Mouse (Mus musculus) heart, postnatal 0 days (tissue): ENCODE results near the gene Dync1li1. TPM values are rescaled to one million over a fixed set of nuclear protein-coding genes. Genes with fewer than 3 reads are reported as not detected.

ENCODE experiments used
- ATAC-seq: fragments of 200-750 bp; cut with Nextera tagmentation; 2 replicates; pipeline ENCODE4 v1.8.0; 2017; ENCODE audit warnings: low read depth, moderate number of reproducible peaks, moderate library complexity; ENCODE audit not compliant: insufficient read depth
- DNase-seq: peaks from one replicate; pipeline ENCODE4 v3.0.0-alpha.2; 2016; ENCODE audit warnings: low spot score
- H3K27ac ChIP-seq: fragments of 300-500 bp; sonication (generic); 2 replicates; pipeline ENCODE4 v1.5.1; 2014; ENCODE audit warnings: low read depth, mild to moderate bottlenecking
- H3K27me3 ChIP-seq: fragments of 300-500 bp; sonication (generic); 2 replicates; pipeline ENCODE4 v1.6.1; 2014; ENCODE audit warnings: low read length, mixed read lengths; ENCODE audit not compliant: control insufficient read depth, insufficient read depth
- H3K36me3 ChIP-seq: fragments of 300-500 bp; sonication (generic); replicated peaks from 2 replicates; pipeline ENCODE4 v1.6.1; 2014; ENCODE audit warnings: low read length, mixed read lengths; ENCODE audit not compliant: control insufficient read depth, insufficient read depth
- H3K4me1 ChIP-seq: fragments of 300-500 bp; sonication (generic); 2 replicates; pipeline ENCODE4 v1.6.1; 2014; ENCODE audit warnings: antibody characterized with exemption; ENCODE audit not compliant: control insufficient read depth, insufficient read depth
- H3K4me2 ChIP-seq: fragments of 300-500 bp; sonication (generic); 2 replicates; pipeline ENCODE4 v1.6.1; 2014; ENCODE audit warnings: low read depth, mild to moderate bottlenecking, low read length, moderate library complexity
- H3K4me3 ChIP-seq: fragments of 300-500 bp; sonication (generic); 2 replicates; pipeline ENCODE4 v1.5.1; 2014; ENCODE audit warnings: low read depth, low read length
- H3K9ac ChIP-seq: fragments of 300-500 bp; sonication (generic); replicated peaks from 2 replicates; pipeline ENCODE4 v1.6.1; 2014; ENCODE audit warnings: low read depth, low read length, mixed read lengths
- H3K9me3 ChIP-seq: fragments of 300-500 bp; sonication (generic); replicated peaks from 2 replicates; pipeline ENCODE4 v1.6.1; 2016; ENCODE audit warnings: low read length; ENCODE audit not compliant: control insufficient read depth
- CTCF ChIP-seq: IDR thresholded peaks from 2 replicates; pipeline ENCODE4 v1.5.1; 2016; ENCODE audit warnings: antibody characterized with exemption, control low read depth, low read depth
- EP300 ChIP-seq: IDR thresholded peaks from 2 replicates; pipeline ENCODE4 v1.6.1; 2016; ENCODE audit warnings: antibody characterized with exemption, low read depth
- WGBS: fragments of 180-500 bp; shearing (Covaris S2); extraction: QIAGEN DNeasy Blood & Tissue Kit; methylation state at CpG from one replicate; pipeline ENCODE4 v1.1.7; 2014; 5-methylcytosine and 5-hydroxymethylcytosine counted together
- polyA plus RNA-seq: library from polyadenylated mRNA; unstranded; fragments of >200 nt; fragmentation: Nextera tagmentation; extraction: Ambion mirVana; gene quantifications from 2 replicates; pipeline ENCODE4 v1.2.1, GENCODE M21; 2015
- total RNA-seq: library from RNA; depleted of rRNA; stranded (reverse); fragments of >200 nt; gene quantifications from 2 replicates; pipeline ENCODE4 v1.2.3, GENCODE M21; 2014; ENCODE audit warnings: low replicate concordance

Gene Dync1li1
- total and polyA plus RNA-seq, 2 experiments from 2014 or later: 75.2 to 84.0 TPM

DNA sequence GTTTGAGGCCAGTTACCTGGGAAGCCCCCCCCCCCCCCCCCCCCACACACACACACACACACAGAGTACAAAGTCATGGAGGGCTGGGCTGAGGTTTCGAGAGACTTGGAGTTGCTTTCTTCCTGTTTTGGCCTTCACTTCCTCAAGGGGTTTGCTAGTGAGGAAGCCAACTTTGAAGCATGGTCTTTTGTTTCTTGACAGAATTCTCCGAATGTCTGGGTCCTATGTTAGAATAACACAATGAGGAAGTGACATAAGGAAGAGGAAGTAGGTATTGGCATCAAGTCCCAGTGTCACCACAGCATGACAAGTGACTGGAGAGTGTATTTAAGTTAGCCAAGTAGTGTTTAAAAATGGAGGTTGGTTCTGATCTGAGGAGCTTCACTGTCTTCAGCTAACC is 54.1 kb downstream of the Dync1li1 start:
- WGBS: 71% methylated on average over 2 of the region's 2 CpGs
- no peak for ATAC-seq
- peaks cover 8% of the 10 kb centered on the region for H3K4me1 ChIP-seq
- peak overlapping the region; percentile 69; the same call in 1 of the 2 replicates for H3K27ac ChIP-seq
- no peak overlapping the region for H3K9ac ChIP-seq
- no peaks in the 10 kb centered on the region for H3K9me3 ChIP-seq
- H3K27me3 ChIP-seq: no peaks in the 10 kb centered on the region
- no peak overlapping the region for H3K4me2 ChIP-seq
- no peak overlapping the region for H3K4me3 ChIP-seq
- no peak for DNase-seq
- TF ChIP-seq CTCF: no peak
- TF ChIP-seq EP300: no peak
- peaks cover 38% of the 10 kb centered on the region for H3K36me3 ChIP-seq

DNA sequence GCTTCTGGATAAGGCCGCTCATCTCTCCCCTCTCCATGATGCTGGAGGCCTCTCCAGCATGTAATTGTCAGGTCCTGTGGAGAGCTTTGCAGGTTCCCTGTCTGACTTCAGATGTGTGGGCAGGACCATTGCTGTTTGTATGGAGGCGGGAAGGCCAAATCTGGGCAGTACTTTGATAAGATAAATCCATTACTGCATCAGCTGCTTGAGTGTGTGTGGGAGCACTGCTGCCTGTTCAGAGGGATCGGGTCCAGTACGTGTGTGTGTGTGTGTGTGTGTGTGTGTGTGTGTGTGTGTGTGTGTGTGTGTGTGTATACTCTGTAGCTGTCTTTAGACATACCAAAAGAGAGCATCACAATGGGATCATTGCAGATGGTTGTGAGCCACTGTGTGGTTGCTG is 56.6 kb downstream of the Dync1li1 start:
- TF ChIP-seq EP300 (no peak), CTCF (no peak)
- no peak overlapping the region for H3K9ac ChIP-seq
- no peak for ATAC-seq
- no peak overlapping the region for H3K27ac ChIP-seq
- no peak overlapping the region for H3K4me3 ChIP-seq
- 33% methylated on average over 4 of the region's 4 CpGs for WGBS
- H3K27me3 ChIP-seq: no peaks in the 10 kb centered on the region
- H3K36me3 ChIP-seq: peaks cover 48% of the 10 kb centered on the region
- peaks cover 8% of the 10 kb centered on the region for H3K4me1 ChIP-seq
- H3K9me3 ChIP-seq: no peaks in the 10 kb centered on the region
- no peak overlapping the region for H3K4me2 ChIP-seq
- no peak for DNase-seq

DNA sequence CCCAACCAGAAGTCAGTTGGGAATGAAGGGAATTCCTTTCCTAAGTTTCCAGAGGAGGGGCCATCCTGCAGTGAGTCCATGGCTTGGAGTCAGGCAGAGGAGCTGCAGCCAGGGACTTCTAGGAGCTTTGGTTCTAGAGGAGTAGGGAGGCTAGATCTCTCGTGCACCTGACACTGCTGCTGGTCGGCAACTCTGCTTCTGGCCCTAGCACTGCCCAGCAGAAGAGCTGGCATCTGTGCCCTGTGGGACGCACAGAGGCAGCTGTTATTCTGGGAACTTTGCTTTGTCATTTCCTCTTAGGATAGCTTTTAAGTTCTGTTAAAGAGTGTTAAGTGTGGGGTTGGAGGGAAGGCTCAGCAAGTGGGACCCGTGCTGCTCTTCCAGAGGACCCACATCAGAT is 57.1 kb downstream of the Dync1li1 start:
- Histone ChIP-seq H3K4me3 (no peak overlapping the region), H3K9me3 (no peaks in the 10 kb centered on the region), H3K9ac (no peak overlapping the region), H3K4me2 (no peak overlapping the region), H3K36me3 (peaks cover 47% of the 10 kb centered on the region), H3K27me3 (no peaks in the 10 kb centered on the region), H3K27ac (no peak overlapping the region), H3K4me1 (peaks cover 8% of the 10 kb centered on the region)
- 50% methylated on average over 4 of the region's 4 CpGs for WGBS
- TF ChIP-seq CTCF (no peak), EP300 (no peak)
- DNase-seq (no peak), ATAC-seq (no peak)

DNA sequence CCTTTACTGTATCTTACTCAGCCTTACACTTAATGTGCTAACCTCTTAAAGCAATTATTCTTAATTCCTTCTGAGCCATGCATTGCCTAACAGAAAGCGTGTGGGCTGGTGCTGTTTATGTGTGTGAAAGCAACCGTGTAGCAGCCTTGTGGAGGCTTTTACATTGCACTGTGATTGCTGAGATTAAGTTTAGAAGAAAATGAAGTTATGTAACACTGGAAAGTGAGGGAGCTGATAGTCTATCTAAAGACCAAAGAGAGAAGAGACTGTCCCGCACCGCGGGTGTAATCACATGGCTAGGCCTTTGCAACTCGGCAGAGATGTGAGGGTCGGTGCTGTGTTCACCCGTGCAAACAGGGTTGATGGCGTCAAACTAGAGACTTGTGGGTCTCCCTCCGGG is 58.4 kb downstream of the Dync1li1 start:
- DNase-seq: no peak
- Histone ChIP-seq H3K27me3 (no peaks in the 10 kb centered on the region), H3K27ac (no peak overlapping the region), H3K9me3 (no peaks in the 10 kb centered on the region), H3K9ac (no peak overlapping the region), H3K4me2 (no peak overlapping the region), H3K4me3 (no peak overlapping the region), H3K36me3 (peaks cover 47% of the 10 kb centered on the region), H3K4me1 (peaks cover 8% of the 10 kb centered on the region)
- WGBS: 82% methylated on average over 10 of the region's 10 CpGs
- no peak for TF ChIP-seq EP300
- no peak for TF ChIP-seq CTCF
- no peak for ATAC-seq

DNA sequence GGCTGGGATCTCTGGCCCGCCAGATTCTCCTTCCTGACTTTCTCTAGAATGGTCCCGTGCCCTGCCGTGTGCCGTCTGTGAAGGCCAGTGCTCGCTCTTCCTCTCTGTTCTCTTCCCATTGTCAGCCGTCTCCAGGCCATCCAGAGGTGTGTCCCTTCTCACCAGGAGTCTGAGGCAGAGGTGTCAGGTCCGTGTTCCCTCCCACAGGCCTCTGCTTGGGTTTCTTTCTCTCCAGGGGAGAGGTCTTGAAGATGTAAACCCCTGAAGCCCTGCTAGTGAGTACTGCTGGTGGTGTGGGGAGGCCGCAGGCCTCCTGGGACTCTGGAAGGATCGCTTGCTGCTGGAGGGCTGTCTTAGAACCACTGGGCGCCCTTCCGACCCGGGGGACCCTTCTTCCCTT is 58.9 kb downstream of the Dync1li1 start:
- TF ChIP-seq CTCF (no peak), EP300 (no peak)
- no peak overlapping the region for H3K9ac ChIP-seq
- peaks cover 47% of the 10 kb centered on the region for H3K36me3 ChIP-seq
- WGBS: 87% methylated on average over 12 of the region's 12 CpGs
- ATAC-seq (no peak), DNase-seq (no peak)
- no peaks in the 10 kb centered on the region for H3K27me3 ChIP-seq
- no peak overlapping the region for H3K4me3 ChIP-seq
- H3K4me2 ChIP-seq: no peak overlapping the region
- H3K27ac ChIP-seq: no peak overlapping the region
- H3K9me3 ChIP-seq: no peaks in the 10 kb centered on the region
- peaks cover 8% of the 10 kb centered on the region for H3K4me1 ChIP-seq

DNA sequence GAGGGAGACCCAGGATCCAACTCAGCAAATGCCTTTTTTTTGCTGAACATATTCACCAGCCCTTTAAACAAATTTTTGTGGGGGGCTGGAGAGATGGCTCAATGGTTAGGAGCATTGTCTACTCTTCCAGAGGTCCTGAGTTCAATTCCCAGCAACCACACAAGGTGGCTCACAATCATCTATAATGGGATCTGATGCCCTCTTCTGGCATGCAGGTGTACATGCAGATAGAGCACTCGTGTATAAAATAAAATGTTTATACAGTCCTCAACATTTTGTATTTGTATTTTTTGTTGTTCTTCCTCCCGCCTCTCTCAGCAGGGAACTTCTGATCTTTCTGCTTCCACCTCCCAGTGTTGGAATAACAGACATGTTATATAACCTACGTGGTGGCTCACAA is 63.0 kb downstream of the Dync1li1 start:
- TF ChIP-seq CTCF (no peak), EP300 (no peak)
- Histone ChIP-seq H3K27me3 (no peaks in the 10 kb centered on the region), H3K36me3 (peaks cover 51% of the 10 kb centered on the region), H3K4me2 (no peak overlapping the region), H3K4me3 (no peak overlapping the region), H3K9me3 (no peaks in the 10 kb centered on the region), H3K27ac (no peak overlapping the region), H3K9ac (no peak overlapping the region), H3K4me1 (no peaks in the 10 kb centered on the region)
- DNase-seq (no peak), ATAC-seq (no peak)
- WGBS: 90% methylated on average over 3 of the region's 3 CpGs
